Mouse (Mus musculus) spleen, postnatal 14 days (tissue): ENCODE data around the gene Agr3.
A peak's percentile ranks its signal among the peaks of the same experiment; 100 is the strongest.

Experiments used
- DNase-seq, 2 experiments: peaks; one replicate each; pipeline ENCODE4 v3.0.0; 2021 to 2022; ENCODE audit warnings: low spot score in 2 of 2

Gene Agr3

DNA sequence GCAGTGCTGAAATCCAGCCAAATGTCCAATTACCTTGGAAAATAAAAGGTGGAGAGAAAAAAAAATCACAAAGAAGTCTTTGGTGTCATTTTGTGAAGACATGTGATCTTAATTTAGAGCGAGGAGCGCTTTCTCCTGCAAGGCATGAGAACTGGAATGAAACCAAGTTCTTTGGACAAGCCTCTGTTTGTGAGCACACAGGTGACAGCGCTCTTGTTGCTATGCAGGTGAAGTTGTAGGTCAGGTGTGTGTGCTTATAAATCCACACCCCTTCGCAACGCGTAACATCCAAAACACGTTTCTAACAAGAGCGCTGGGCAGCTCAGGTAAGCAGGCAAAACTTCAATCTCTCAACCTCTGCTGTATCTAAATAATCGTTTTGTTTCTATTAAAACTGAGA is at the start of gene Agr3:
Gene Agr3, plus strand, starts transcription at position 219 of the 400 bp plus-strand sequence.
- no peak for DNase-seq

DNA sequence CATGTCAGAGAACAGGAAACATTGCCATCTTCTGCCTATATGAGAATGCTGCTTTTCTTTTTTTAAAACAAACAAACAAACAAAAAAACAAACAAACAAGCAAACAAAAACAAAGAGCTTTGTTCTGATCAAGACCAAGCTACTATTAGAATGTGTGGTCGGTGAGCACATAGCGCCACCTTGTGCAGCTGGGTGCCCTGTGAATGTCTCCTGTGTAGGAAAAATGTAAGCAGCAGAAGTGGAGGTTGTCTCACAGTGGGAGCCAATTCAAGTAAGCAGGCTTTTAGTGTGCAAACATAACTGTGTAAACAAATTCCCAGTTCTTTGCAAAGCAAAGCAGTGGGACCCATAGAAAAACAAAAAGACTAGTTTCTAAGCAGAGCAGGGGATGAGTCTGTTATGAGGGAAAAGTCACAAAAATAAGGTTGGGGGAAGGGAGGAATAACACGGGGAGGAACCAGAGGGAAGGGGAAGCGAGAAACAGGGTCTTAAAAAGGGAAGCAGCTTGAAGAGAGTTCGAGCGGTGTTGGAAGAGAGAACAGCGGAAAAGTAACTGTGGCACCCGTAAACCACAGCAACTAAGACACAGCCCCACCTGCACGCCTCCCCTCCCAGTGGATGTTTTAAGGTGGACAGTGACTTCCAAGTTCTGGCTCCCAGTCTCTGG is 40.4 kb upstream of the Agr3 start:
- DNase-seq, result no peak

DNA sequence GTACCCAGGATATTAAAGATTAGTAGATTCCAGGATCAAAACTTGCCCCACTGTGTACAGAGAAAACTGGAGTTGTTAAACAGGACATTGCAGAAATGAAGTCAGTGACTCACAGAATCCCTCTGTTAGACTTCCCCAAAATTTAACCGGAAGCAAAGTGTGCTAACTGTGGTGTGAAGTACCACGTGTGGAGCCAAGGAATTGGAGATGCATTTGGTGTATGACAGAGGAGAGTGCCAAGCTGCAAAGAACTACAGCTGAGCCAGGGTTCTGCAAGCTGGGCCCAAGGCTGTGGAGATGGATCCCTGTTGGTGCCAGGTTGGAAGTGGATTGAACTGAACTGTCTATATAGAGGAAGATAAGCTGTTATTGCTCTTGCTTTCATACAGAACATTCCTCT is 36.0 kb upstream of the Agr3 start:
- DNase-seq, result no peak

DNA sequence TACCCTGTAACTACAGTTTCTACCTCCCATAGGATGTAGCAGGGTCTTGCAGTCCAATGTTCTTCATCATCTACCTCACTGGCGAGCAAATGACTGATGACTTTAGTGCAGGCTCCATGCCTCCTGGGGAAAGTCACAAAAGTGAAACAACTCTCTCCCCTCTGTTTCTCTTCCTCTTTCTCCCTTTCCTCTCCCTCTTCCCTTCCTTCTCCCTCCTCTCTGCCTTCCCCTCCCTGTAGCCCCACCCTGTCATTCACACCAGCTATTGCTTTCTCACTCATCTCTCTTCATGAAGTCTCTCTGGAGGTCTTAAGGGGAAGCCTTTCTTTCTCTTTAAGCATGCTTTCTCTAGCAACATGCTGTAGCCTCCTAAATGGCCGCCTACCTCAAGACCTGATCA is 34.7 kb upstream of the Agr3 start:
- DNase-seq, result no peak

DNA sequence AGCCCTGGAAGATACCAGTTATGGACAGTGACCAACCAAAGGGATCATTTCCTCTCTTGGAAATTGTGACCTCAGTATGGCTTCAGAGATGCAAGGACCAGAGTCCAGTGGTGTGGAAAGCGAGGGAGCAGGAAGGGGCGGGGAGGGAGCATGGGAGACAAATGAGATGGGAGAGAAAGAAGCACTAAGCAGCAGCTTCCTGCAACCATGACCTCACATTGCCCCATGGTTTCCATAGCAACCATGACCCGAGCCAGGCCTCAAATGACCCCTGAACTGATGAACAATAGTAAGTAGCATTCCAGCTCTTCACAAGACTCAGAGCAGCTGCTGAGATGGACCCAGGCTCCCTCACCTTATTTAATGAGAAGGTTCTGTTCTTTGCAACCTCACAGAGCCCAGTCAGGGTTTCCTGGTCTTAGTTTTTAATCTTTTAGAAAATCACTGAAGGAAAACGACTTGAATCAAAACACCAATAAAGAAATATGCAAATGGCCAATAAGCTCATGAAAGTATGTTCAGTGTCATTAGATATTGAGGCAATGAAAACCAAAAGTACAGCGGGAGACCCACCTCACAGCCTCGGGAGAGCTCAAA is 31.0 kb upstream of the Agr3 start:
- DNase-seq, result no peak

DNA sequence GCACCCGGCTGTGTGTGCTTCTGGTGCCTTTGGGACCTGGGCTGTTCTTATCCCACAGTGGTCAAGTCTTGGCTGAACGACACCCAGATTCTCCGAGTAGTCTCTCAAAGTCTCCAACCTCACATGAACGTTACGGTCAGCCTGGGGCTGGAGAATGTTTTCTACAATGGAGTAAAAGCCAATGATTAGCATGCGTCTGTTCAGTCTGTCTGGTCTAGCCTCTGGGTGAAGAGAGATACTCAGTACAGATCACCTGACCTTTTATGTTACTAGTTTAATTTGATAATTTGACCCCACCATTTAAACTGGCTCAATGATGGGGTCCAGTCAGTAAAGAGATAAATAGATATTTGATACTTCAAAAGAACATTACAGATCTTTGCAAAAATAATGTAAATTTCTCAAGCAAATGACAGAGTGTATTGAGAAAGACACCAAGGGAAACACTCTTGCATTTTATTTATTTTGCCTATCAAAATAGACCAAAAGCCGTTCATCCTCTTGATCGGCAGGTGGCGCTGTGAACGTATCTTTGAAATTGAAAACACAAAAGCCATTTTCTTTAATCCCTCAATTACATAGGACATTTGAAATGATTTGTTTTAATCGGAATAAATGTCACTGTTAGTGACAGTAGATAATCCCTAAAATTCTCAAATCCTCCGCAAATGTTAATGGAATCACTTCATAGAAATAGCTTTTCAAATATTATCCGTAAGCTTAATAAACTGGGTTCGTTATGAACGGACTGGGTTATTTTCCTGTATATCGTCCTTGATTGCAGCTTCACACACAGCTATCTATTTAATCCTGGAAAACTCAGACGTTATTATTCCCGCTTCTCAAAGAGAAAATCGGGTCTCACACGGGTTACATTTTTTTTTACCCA is 29.3 kb upstream of the Agr3 start:
- peak in 1 of 2 experiments; percentile 35 for DNase-seq

DNA sequence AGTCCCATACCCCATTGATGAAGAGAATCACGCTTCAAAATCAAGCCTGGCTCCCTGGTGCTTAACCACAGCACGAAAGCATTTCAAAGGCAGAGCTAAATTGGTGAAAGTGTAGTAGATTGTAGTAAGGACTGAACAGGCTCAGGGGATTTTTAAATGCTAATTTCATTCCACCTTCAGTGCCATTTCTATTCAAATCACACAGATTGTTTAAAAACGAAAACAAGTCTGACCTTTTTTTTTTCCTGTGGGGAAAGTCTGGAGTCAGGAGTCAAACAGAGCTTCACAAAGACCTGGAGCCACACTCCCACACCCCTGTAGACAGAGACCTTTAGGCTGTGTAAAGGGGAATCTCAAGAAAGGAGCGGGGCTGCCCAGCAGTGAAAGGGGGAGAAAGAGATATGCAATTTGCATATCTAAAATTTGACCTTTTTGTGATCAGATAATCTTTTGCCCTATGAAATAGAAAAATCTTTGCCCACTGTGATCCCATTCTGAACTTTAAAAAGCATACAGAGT is 28.6 kb upstream of the Agr3 start:
- no peak for DNase-seq

DNA sequence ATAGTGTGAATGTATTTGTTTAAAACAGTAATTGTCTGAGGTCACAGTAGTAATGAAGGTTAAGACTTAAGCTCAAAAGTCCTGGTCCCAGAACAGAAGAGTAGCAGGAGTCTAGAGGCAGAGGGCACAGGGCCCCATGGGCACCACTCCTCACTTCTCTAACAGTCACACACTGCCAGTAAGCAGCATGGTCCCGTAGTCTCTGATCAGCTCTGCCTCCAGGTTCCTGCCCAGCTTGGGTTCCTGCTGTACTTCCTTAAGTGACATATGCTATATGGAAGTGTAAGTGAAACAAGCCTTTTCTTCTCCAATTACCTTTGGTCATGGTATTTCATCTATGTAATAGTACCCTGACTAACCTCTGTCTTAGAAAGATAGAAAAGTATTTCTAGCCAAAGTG is 14.8 kb upstream of the Agr3 start:
- DNase-seq, result no peak

DNA sequence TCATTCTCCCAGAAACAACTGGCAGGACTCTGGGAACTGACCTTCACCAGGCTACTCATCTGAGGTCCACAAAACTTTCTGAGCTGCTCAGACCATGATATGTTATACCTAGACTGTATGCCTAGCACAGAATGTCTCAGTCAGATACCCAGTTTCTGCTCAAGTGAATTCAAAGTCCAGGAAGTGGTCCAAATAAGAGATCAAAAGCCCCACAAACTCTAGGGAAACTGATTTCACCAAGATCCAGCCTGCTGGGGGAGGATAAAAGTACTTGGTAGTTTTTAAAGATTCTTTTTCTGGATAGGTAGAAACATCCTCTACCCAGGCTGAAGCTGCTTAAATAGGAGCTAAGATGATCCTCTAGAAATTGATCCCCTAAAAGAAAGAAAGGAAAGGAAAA is 9.6 kb upstream of the Agr3 start:
- DNase-seq, result no peak

DNA sequence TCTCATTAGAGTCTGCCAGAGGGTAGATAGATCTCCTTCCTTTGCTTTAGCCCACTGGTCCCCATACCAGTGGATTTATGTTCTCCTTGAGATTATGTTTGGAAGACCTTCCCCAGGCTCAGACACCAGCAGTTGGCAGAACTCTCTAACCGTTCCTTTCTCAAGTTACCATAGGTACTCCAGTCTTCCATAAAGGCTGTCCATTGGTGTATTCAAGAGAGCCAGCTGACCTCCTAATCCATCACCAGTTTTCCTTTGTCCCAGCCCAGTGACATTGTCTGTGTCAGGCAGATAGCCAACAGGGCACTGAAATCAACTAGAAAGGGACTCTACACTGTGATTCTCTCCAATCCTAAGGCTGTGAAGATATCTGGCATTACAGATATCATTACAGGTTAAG is 9.0 kb upstream of the Agr3 start:
- DNase-seq, result no peak

DNA sequence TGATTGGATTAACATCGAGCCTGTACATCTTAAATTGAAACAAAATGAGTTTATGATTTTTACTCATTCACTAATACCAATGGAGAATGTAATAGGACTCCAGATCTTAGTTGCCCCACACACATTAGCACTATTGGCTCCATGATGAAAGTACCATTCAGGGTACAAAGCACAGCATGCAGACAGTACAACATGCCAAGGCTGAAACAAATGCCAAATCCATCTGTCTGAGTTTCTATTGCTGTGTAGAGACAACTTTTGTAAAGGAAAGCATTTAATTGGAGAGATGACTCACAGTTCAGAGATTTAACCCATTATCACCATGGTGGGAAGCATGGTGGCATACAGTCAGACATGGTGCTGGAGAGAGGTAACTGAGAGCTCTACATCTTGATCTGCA is 7.4 kb upstream of the Agr3 start:
- no peak for DNase-seq

DNA sequence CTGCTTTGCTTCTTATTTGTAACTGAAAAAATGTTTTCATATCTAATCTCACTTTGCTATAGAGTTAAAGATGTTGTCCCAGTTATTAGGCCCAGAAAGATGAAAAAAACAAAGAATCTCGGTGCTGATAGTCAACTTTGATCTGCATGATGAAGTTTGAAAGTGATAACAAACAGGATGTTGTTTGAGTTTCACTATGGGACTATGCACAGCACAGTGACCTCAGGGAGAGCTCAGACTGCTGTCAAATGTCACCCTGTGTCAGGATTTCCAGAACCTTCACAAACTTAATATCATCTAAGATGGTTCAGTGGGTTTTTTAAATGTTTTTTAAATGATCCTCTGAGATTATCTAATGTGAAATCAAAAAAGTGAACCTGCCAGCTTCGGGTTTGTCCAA is 2.4 kb downstream of the Agr3 start:
- DNase-seq, result no peak

DNA sequence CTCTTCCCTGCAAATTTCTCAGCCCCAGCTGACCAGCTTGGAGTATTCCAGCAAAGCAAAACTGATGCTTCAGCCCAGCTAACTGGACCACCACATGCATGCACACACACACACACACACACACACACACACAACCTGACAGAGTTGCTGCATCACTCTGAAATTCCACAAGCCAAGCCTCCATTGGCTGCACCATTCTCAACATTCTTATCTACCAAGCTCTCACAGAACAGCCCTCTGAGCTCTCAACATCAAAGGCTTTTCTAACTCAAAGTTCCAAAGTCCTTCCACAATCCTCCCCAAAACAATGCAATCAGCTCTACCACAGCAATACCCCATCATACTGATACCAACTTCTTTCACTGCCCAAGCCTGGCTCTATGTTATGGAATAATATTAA is 7.4 kb downstream of the Agr3 start:
- no peak for DNase-seq

DNA sequence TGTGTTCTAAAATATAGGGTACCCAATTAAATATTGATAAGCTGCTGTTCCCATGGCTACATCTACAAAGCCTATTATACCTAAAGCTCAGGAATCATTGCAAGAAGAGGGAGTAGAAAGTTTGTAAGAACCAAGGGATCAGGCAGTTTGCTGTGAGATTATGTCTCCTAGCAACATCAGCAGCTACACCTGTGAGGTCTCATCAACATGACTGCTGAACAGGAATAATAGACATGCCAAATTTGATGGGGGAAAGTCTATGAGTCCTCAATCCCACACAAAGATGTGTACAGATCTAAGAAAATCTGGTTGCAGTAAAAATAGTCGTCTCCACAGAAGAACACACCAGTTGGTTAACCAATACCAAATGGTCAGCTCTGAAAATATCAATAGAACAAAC is 26.3 kb downstream of the Agr3 start:
- no peak for DNase-seq

DNA sequence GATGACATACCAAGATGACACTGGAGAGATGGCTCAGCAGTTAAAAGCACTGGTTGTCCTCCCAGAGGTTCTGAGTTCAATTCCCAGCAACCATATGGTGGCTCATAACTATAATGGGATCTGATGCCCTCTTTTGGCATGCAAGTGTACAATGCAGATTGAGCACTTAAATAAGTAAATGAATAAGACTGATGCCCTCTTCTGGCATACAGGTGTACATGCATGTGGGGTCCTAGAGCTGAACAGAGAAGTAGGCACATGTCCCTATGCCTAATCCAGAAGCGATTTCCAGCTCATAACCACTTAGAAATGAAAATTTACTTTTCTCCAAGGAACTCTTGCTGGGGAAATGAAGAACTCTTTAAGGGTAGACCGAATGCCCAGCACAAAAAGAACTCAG is 31.8 kb downstream of the Agr3 start:
- no peak for DNase-seq

DNA sequence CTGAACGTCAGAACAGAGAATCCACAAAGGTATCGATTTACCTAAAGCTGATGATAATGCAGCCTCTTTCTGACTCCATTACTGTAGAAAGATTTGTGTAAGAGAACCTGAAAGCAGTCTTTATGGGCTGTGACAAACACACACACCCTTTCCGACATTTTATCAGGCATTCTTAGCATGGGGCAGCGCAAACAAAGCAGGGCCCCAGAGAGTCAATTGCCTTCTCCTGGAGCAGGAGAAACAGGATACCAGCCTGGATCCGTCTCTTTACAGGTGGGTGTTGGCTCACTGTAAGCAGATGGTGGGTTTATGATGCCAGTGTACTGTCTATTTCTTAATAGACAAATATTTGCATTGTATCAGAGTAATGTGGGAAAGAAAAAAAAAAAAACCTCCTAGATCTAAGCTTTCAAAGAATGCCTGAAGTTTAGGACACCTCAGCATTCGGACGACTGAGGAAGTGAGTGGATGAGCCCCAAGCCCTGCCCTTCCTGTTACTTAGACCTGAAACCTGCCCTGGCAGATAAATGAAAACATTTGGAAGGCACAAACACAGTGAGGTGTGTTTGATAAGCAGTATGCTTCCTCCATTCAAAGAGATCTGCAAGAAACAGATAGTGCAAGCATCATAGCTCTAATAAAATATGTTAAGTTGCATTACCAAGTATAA is 40.8 kb downstream of the Agr3 start:
- no peak for DNase-seq

DNA sequence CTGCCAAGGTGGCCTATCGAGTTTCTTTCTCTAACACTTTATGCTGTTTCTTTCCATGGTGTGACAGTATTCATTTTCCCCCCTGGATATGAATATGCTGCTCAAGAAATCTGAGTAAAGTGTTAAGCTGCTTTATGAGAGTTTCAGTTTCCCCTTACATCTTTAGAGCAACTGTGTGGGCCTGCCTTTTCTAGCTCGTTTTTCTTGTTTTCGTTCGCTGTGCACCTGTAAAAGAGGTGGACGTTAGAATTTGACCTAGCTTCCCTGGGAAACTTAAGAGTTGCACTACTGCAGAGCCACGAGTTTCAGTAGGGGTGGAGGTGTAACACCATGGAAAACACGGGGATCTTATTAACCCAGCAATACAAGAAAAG is 41.3 kb downstream of the Agr3 start:
- DNase-seq, result no peak

DNA sequence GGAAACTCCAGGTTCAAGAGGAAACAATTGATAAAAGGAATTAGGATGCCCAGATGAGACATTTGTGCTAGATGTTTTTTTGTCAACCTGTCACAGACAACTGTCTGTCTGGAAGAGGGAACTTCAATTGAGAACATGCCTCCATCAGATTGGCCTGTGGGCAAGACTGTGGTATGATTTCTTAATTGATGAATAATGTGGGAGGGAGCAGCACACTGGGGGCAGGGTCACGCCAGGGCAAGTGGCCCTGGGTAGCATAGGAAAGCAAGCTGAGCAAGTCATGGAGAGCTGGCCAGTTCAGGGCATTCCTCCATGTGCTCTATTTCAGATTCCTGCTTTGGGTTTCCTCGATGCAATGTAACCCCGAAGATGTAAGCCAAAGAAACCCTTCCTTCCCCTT is 50.5 kb downstream of the Agr3 start:
- no peak for DNase-seq

DNA sequence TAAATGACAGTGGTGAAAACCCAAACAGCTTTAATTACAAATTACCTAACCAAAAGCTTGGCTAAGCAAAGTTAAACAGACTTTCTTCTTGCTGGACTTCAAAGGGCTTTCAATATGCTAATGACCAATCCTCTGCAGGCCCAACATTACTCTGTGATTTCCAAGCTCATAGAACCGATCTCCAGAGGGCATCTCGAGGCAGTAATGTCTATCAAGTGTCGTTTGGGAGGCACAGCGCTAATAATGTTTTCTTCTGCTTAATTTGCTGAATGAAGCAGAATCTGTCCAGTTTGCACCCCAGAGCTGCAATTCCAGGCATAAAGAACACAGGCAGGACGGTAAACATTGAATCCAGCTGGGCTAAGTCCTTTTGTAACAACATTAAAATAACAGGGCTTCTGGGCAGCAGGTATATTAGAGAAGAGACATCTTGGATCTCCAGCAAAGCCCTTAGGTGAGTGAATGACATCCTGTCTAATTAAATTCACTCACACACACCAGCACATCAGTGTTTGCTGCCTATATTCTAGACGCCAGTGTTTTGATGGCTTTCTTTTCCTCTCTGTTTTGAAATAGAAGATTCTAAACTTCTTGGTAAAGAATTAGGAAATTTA is 52.3 kb downstream of the Agr3 start:
- DNase-seq, result no peak

DNA sequence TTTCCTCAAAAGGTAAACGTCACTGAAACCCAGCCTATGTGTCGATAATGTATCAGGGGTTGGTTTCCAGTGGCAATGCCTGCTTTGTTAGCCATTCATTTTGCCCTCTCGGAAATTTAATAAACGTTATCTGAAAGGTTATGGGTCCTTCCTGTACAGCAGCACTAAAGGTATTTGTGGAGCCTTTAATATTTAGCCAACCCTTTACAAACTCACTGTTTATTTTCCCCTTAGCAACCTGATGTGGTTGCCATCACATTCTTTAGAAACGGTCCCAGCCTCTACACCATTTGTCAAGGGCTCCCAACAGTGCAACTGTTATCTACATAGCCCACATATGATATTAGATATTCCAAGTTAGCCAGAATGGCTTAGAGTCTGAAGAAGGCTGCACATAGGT is 54.2 kb downstream of the Agr3 start:
- no peak for DNase-seq

DNA sequence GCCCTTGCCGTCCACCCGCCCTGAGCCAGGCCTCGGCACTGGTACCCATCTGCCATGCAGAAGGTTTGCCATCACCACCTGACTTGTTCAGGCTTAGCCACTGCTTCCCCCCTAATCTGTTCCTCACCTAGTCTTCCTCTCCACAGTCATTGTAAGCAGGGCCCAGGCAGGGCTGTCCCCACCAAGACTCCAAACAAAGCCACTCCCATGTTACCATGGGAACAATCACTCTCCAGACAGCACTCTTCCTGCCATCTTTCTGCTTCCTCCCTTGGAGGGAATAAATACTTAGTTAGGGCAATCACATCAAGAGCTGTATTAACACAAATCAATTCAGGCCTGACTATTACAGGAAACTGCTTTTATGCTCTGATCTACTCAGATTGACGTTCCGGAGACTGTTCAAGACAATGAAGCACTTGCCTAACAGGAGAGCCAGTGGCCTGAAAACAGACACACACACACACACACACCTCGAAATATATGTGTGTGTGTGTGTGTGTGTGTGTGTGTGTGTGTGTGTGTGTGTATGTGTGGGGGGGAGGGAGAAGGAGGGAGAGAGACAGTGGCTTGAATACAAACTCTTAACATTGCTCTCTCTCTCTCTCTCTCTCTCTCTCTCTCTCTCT is 56.4 kb downstream of the Agr3 start:
- DNase-seq, result no peak
